Mouse (Mus musculus) 3T3-L1 (cell line): ENCODE results near the gene Cgrrf1.

Experiments used
- DNase-seq: peaks from one replicate; pipeline ENCODE4 v3.0.0-alpha.2; 2015; ENCODE audit warnings: low read depth, low spot score

The Cgrrf1 gene

DNA sequence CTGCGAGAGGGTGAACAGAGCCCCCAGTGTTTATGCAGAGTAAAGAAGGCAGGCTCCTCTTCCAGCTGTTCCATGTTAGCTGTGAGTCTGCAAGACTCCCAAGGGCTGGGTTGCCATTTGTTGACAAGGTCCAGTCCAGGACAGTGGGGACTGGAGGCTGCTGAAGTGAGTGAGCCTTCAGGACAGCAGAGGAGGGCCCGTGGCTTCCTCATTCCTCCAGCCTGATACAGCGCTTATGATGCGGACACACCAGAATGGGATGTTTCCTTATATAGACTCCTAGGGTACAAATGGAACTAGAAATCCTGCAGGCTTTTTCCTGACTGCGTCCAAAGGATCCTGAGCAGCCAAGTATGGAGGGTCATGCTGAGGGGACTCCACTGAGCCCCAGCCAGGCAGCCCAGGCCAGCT, 54.0 kb downstream of the Cgrrf1 start:
- peak; percentile 64 for DNase-seq

DNA sequence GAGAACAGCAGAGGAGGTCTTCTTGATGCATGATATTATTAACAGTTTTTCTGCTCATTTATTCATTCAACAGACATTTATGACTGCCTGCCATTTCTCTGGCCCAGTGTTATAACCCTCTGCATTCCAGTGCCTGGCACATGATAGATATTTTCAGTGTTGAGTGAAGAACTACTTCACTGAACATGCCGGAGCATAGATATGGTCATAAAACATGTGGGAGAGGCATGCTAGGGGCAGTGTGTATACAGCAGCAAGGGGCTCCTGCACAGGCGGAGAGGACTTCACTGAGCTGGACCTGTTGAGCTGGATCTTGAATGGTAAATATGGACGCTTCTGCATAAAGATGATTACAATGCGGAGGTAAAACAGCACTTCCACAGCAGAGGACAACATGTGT, 57.2 kb downstream of the Cgrrf1 start:
- DNase-seq, result no peak

DNA sequence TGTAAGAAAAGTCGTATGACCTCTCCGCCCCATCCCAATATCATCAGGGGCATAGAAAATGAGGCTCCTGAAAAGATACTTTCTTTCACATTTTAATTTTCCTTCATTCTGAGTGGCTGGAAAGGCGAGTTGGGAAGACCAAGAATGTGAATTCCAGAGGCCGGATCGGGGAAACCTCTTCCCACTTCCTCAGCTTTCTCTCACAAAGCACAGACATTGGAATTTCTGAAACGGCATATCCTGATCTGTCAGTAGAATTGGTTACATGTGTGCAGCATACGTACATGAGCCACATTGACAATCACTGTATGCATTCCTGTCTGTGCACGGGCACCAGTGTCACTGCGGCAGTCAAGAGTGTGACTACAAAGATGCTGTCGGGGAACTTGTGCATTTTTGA, 62.0 kb downstream of the Cgrrf1 start:
- no peak for DNase-seq

DNA sequence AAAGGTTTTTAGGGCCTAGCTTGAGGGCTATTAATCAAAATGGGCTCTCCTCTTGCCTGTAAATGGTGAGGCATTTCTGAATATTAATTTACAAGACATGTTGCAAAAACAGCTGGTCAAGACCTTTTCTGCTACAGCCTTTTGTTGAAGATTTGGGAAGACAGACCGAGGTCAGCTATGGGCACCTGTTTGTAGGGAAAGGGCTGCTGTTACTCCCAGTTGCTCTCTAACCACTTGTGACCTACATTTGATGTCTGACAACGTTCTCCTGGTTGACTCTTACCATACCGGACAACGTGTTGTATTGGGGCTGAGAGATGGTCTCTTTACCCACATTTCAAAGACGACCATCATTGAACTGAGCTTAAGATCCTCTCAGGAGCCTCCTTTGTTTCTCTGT, 66.0 kb downstream of the Cgrrf1 start:
- DNase-seq, result no peak

DNA sequence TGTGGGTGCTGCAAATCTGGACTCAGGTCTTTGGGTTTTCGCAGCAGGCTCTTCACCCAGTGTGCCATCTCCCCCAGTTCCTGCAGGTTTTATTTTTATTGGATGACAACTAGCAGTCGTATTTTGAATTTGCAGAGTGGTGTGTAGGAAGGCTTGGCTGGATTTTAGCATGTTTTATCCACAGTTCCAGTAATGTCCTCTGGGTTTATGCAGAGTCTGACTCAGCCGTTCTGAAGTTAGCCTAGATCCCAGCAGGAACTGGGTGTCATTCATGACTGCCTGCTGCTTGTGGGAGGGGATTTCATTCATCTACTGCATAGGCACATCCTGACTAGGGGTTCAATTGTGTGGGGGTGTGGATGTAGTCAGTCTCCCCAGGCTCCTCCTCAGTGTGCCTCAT, 66.7 kb downstream of the Cgrrf1 start:
- peak; percentile 35 for DNase-seq

DNA sequence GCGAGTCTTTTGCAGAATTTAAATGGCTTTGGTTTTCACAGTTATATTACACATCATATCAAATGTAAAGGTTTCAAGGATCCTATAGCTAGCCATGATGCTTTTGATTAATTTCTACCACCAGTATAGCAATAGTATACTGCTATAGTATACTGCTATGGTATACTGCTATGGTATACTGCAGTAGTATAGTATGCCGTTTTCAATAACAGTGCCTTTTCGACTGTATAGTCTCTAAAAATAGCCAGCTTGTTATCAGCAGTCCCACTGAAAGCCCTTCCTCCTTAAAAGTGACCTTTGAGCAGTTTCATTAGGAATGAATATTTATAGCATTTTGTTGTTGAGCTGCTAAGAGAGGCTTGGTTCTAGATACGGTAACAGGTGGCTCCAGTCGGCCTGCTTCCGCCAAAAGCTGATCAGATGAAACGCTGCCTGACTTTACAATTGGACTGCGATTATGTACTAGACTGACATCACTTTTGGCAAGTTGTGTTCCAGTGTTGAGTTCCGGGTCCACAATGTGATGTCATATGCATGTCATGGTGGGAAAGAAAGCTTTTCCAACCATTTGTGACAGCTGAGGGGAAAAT, 70.7 kb downstream of the Cgrrf1 start:
- DNase-seq, result no peak
